Comparison of ENCODE assay signal across 18 mouse cellular contexts in genomic region chr15:101059570-101060279, GRCm38 (mm10). TPM values are rescaled to one million over a fixed set of nuclear protein-coding genes. Genes with fewer than 3 reads are reported as not detected.
DNase-seq lines count a peak whose midpoint lies in the region; ATAC-seq lines count a peak whose summit lies in the region.
"Had no signal": no experiment of that assay in that cellular context is flagged by ENCODE, and none has a peak within 500 bp of the region (broad histone marks: within the 10 kb centered on the region; RNA-seq: fewer than 3 reads in every experiment).

No protein-coding gene starts in this region.

- H3K27me3 ChIP-seq in forebrain, embryonic 11.5 days (ENCODE audit: control insufficient read depth, insufficient read depth, low read length), result peaks cover 12% of the 10 kb centered on the region
- peaks cover 11% of the 10 kb centered on the region for H3K27me3 ChIP-seq in forebrain, embryonic 16.5 days (replicated peaks; ENCODE audit: control insufficient read depth, insufficient read depth, low read length)
- no peaks in the 10 kb centered on the region; the same call in 1 of the 2 replicates for H3K27me3 ChIP-seq in neural tube, embryonic 11.5 days (ENCODE audit: control insufficient read depth, insufficient read depth, low read length)
- peaks cover 10% of the 10 kb centered on the region for H3K27me3 ChIP-seq in midbrain, embryonic 15.5 days (replicated peaks)
- H3K27me3 ChIP-seq: Patski had no signal

- H3K4me3 ChIP-seq in forebrain, embryonic 11.5 days (ENCODE audit: low read depth, low read length), result no peak overlapping the region
- H3K4me3 ChIP-seq in forebrain, embryonic 16.5 days (replicated peaks; ENCODE audit: low read length), result no peak overlapping the region
- no peak overlapping the region for H3K4me3 ChIP-seq in neural tube, embryonic 11.5 days (ENCODE audit: low read depth, low read length)
- H3K4me3 ChIP-seq in midbrain, embryonic 15.5 days, result no peak overlapping the region
- H3K4me3 ChIP-seq: erythroblast, embryonic 14.5 days; heart, embryonic 15.5 days; layer of hippocampus, adult 2 months; limb, embryonic 10.5 days had no signal

- peak overlapping the region; percentile 53; the same call in 1 of the 2 replicates for H3K27ac ChIP-seq in forebrain, embryonic 11.5 days (ENCODE audit: low read depth, low read length)
- H3K27ac ChIP-seq in forebrain, embryonic 16.5 days (ENCODE audit: low read length), result no peak overlapping the region
- peak overlapping the region; percentile 64; the same call in 1 of the 2 replicates for H3K27ac ChIP-seq in neural tube, embryonic 11.5 days (ENCODE audit: low read depth, low read length)
- H3K27ac ChIP-seq in midbrain, embryonic 15.5 days, result no peak overlapping the region
- H3K27ac ChIP-seq: heart, embryonic 15.5 days; layer of hippocampus, adult 2 months; limb, embryonic 10.5 days; liver, embryonic 14.5 days had no signal

- H3K36me3 ChIP-seq in forebrain, embryonic 11.5 days (ENCODE audit: control insufficient read depth, insufficient read depth, low read length), result no peaks in the 10 kb centered on the region
- no peaks in the 10 kb centered on the region for H3K36me3 ChIP-seq in forebrain, embryonic 16.5 days (ENCODE audit: control insufficient read depth, insufficient read depth)
- H3K36me3 ChIP-seq in neural tube, embryonic 11.5 days (ENCODE audit: control insufficient read depth, insufficient read depth, low read length), result no peaks in the 10 kb centered on the region
- no peaks in the 10 kb centered on the region for H3K36me3 ChIP-seq in midbrain, embryonic 15.5 days (replicated peaks)
- H3K36me3 ChIP-seq: heart, embryonic 15.5 days had no signal

- peaks cover 18% of the 10 kb centered on the region for H3K4me1 ChIP-seq in forebrain, embryonic 11.5 days (replicated peaks; ENCODE audit: control insufficient read depth, insufficient read depth, low read length)
- H3K4me1 ChIP-seq in forebrain, embryonic 16.5 days (replicated peaks; ENCODE audit: control insufficient read depth, insufficient read depth, low read length), result no peaks in the 10 kb centered on the region
- peaks cover 17% of the 10 kb centered on the region for H3K4me1 ChIP-seq in neural tube, embryonic 11.5 days (ENCODE audit: control insufficient read depth, insufficient read depth, low read length)
- H3K4me1 ChIP-seq in midbrain, embryonic 15.5 days, result peaks cover 13% of the 10 kb centered on the region
- H3K4me1 ChIP-seq: heart, embryonic 15.5 days had no signal

- no peak for DNase-seq in forebrain, embryonic 11.5 days (ENCODE audit: low spot score)
- DNase-seq in neural tube, embryonic 11.5 days (ENCODE audit: low spot score), result peak; percentile 41
- DNase-seq in neural tube, embryonic 10.5 days (ENCODE audit: extremely low spot score, low spot score), result no peak
- DNase-seq in cerebellum, postnatal 10 days, result no peak
- no peak for DNase-seq in kidney, postnatal 36 days
- DNase-seq: cerebellum, adult 11 months; kidney, adult 8-10 months; thymus, postnatal 14 days had no signal

- WGBS in forebrain, embryonic 11.5 days, result 17% methylated on average over 9 of the region's 9 CpGs
- 10% methylated on average over 9 of the region's 9 CpGs for WGBS in forebrain, embryonic 16.5 days
- WGBS in neural tube, embryonic 11.5 days, result 38% methylated on average over 9 of the region's 9 CpGs
- 9% methylated on average over 9 of the region's 9 CpGs for WGBS in midbrain, embryonic 15.5 days

- peak overlapping the region; percentile 35 for H3K9ac ChIP-seq in forebrain, embryonic 11.5 days (ENCODE audit: low read length)
- no peak overlapping the region for H3K9ac ChIP-seq in forebrain, embryonic 16.5 days (replicated peaks; ENCODE audit: low read depth, low read length)
- H3K9ac ChIP-seq in neural tube, embryonic 11.5 days (ENCODE audit: low read length), result peak overlapping the region; percentile 41
- H3K9ac ChIP-seq in midbrain, embryonic 15.5 days, result no peak overlapping the region
- H3K9ac ChIP-seq: heart, embryonic 15.5 days; liver, embryonic 14.5 days had no signal

- H3K4me2 ChIP-seq in forebrain, embryonic 11.5 days (ENCODE audit: low read depth, low read length, severe bottlenecking), result peak overlapping the region; percentile 15; the same call in 1 of the 2 replicates
- H3K4me2 ChIP-seq in forebrain, embryonic 16.5 days (ENCODE audit: low read length), result no peak overlapping the region
- H3K4me2 ChIP-seq in neural tube, embryonic 11.5 days (ENCODE audit: low read depth), result no peak overlapping the region
- H3K4me2 ChIP-seq in midbrain, embryonic 15.5 days, result no peak overlapping the region
- H3K4me2 ChIP-seq: heart, embryonic 15.5 days had no signal

- peak; percentile 44; the same call in 1 of the 2 replicates for ATAC-seq in forebrain, embryonic 11.5 days (replicated peaks; ENCODE audit: low FRiP score)
- no peak for ATAC-seq in forebrain, embryonic 16.5 days
- ATAC-seq in neural tube, embryonic 11.5 days (ENCODE audit: insufficient read depth, low FRiP score, low TSS enrichment), result peak; percentile 35; the same call in 1 of the 2 replicates
- ATAC-seq in midbrain, embryonic 15.5 days (replicated peaks), result 0 out of 2 replicates have a peak, but pooled peaks have one; percentile 32
- ATAC-seq: Patski had no signal

- H3K9me3 ChIP-seq in forebrain, embryonic 11.5 days (ENCODE audit: control insufficient read depth, low read length), result no peaks in the 10 kb centered on the region
- H3K9me3 ChIP-seq in forebrain, embryonic 16.5 days (ENCODE audit: control insufficient read depth, low read length), result no peaks in the 10 kb centered on the region
- no peaks in the 10 kb centered on the region for H3K9me3 ChIP-seq in neural tube, embryonic 11.5 days (ENCODE audit: control insufficient read depth, low read length)
- no peaks in the 10 kb centered on the region for H3K9me3 ChIP-seq in midbrain, embryonic 15.5 days
- H3K9me3 ChIP-seq: heart, embryonic 15.5 days; limb, embryonic 10.5 days had no signal

RNA-seq across cellular contexts. Expression of gene Gm47841, which starts 12.5 kb away (rescaled TPM):
- not detected in 2 replicates for polyA plus RNA-seq in forebrain, embryonic 11.5 days (2014; fragmentation: Nextera tagmentation; extraction: Ambion mirVana)
- not detected in 2 replicates for polyA plus RNA-seq in forebrain, embryonic 16.5 days (2015; fragmentation: Nextera tagmentation; extraction: Ambion mirVana)
- polyA plus RNA-seq in neural tube, embryonic 11.5 days (2014; fragmentation: Nextera tagmentation; extraction: Ambion mirVana), result not detected in 2 replicates
- not detected in 2 replicates for polyA plus RNA-seq in midbrain, embryonic 15.5 days (2015; fragmentation: Nextera tagmentation; extraction: Ambion mirVana)
- polyA plus RNA-seq: erythroblast, embryonic 14.5 days; heart, embryonic 15.5 days; limb, embryonic 10.5 days; liver, embryonic 14.5 days; spleen, adult 2 months; stomach, embryonic 16.5 days had no signal

RNA-seq across cellular contexts. Expression of gene Fignl2, which starts 18.6 kb away (rescaled TPM):
- 0.52 and 0.76 TPM in 2 replicates for polyA plus RNA-seq in forebrain, embryonic 11.5 days (2014; fragmentation: Nextera tagmentation; extraction: Ambion mirVana)
- polyA plus RNA-seq in forebrain, embryonic 16.5 days (2015; fragmentation: Nextera tagmentation; extraction: Ambion mirVana), result 0.05 TPM in 1 of 2 replicates, not detected in the other
- 1.6 and 1.7 TPM in 2 replicates for polyA plus RNA-seq in neural tube, embryonic 11.5 days (2014; fragmentation: Nextera tagmentation; extraction: Ambion mirVana)
- 0.09 TPM in 1 of 2 replicates, not detected in the other for polyA plus RNA-seq in midbrain, embryonic 15.5 days (2015; fragmentation: Nextera tagmentation; extraction: Ambion mirVana)
- polyA plus RNA-seq: erythroblast, embryonic 14.5 days had no signal

RNA-seq across cellular contexts. Expression of gene Ankrd33, which starts 55.8 kb away (rescaled TPM):
- polyA plus RNA-seq in forebrain, embryonic 11.5 days (2014; fragmentation: Nextera tagmentation; extraction: Ambion mirVana), result not detected in 2 replicates
- polyA plus RNA-seq in forebrain, embryonic 16.5 days (2015; fragmentation: Nextera tagmentation; extraction: Ambion mirVana), result not detected in 2 replicates
- not detected in 2 replicates for polyA plus RNA-seq in neural tube, embryonic 11.5 days (2014; fragmentation: Nextera tagmentation; extraction: Ambion mirVana)
- not detected in 2 replicates for polyA plus RNA-seq in midbrain, embryonic 15.5 days (2015; fragmentation: Nextera tagmentation; extraction: Ambion mirVana)
- polyA plus RNA-seq: erythroblast, embryonic 14.5 days; heart, embryonic 15.5 days; limb, embryonic 10.5 days; liver, embryonic 14.5 days; Patski; spleen, adult 2 months; stomach, embryonic 16.5 days had no signal

Comparison
In these comparisons a context has a peak if more than half of its experiments do, and no peak if none do; other contexts are left out.
1. H3K27ac ChIP-seq: peak in forebrain, embryonic 11.5 days (single experiment) and neural tube, embryonic 11.5 days (single experiment); none in forebrain, embryonic 16.5 days (single experiment) and midbrain, embryonic 15.5 days (single experiment).
2. H3K9ac ChIP-seq: peak in forebrain, embryonic 11.5 days (single experiment) and neural tube, embryonic 11.5 days (single experiment); none in forebrain, embryonic 16.5 days (single experiment) and midbrain, embryonic 15.5 days (single experiment).